Mouse (Mus musculus) heart, embryonic 16.5 days (tissue): ENCODE results near the gene Gm16867. TPM values are rescaled to one million over a fixed set of nuclear protein-coding genes. Genes with fewer than 3 reads are reported as not detected.
A peak's percentile ranks its signal among the peaks of the same experiment; 100 is the strongest.
"Not testable (repeated sequence)": the region's sequence is repeated elsewhere in the genome, so short reads cannot be mapped to it uniquely, and the experiment has no call there.

Experiments used
- ATAC-seq: fragments of 200-750 bp; cut with Nextera tagmentation; replicated peaks from 2 replicates; pipeline ENCODE4 v1.8.0; 2017; ENCODE audit warnings: moderate number of reproducible peaks; ENCODE audit not compliant: insufficient read depth, low FRiP score; ENCODE audit errors: extremely low read depth
- H3K27ac ChIP-seq: fragments of 300-500 bp; sonication (generic); 2 replicates; pipeline ENCODE4 v1.5.1; 2014; ENCODE audit warnings: mild to moderate bottlenecking, low read length, control low read depth, moderate library complexity
- H3K27me3 ChIP-seq: fragments of 300-500 bp; sonication (generic); 2 replicates; pipeline ENCODE4 v1.6.1; 2014; ENCODE audit warnings: low read length, mixed read lengths; ENCODE audit not compliant: control insufficient read depth, insufficient read depth
- H3K36me3 ChIP-seq: fragments of 300-500 bp; sonication (generic); 2 replicates; pipeline ENCODE4 v1.6.1; 2014; ENCODE audit not compliant: control insufficient read depth, insufficient read depth
- H3K4me1 ChIP-seq: fragments of 300-500 bp; sonication (generic); 2 replicates; pipeline ENCODE4 v1.6.1; 2014; ENCODE audit warnings: low read length, mixed read lengths; ENCODE audit not compliant: control insufficient read depth, insufficient read depth
- H3K4me2 ChIP-seq: fragments of 300-500 bp; sonication (generic); 2 replicates; pipeline ENCODE4 v1.6.1; 2014; ENCODE audit warnings: low read depth, mild to moderate bottlenecking, control low read depth, low read length
- H3K4me3 ChIP-seq: fragments of 300-500 bp; sonication (generic); 2 replicates; pipeline ENCODE4 v1.5.1; 2014; ENCODE audit warnings: mild to moderate bottlenecking, control low read depth, low read length
- H3K9ac ChIP-seq: fragments of 300-500 bp; sonication (generic); 2 replicates; pipeline ENCODE4 v1.6.1; 2014; ENCODE audit warnings: low read length, control low read depth
- H3K9me3 ChIP-seq: fragments of 300-500 bp; sonication (generic); replicated peaks from 2 replicates; pipeline ENCODE4 v1.6.1; 2016; ENCODE audit warnings: low read length; ENCODE audit not compliant: control insufficient read depth
- WGBS: fragments of 180-500 bp; shearing (Covaris S2); extraction: QIAGEN DNeasy Blood & Tissue Kit; methylation state at CpG from one replicate; pipeline ENCODE4 v1.1.7; 2014; 5-methylcytosine and 5-hydroxymethylcytosine counted together
- polyA plus RNA-seq: library from polyadenylated mRNA; unstranded; fragments of >200 nt; fragmentation: Nextera tagmentation; extraction: Ambion mirVana; gene quantifications from 2 replicates; pipeline ENCODE4 v1.2.1, GENCODE M21; 2015

Gm16867 gene
- polyA plus RNA-seq, 1 experiment from 2014 or later, result not detected

DNA sequence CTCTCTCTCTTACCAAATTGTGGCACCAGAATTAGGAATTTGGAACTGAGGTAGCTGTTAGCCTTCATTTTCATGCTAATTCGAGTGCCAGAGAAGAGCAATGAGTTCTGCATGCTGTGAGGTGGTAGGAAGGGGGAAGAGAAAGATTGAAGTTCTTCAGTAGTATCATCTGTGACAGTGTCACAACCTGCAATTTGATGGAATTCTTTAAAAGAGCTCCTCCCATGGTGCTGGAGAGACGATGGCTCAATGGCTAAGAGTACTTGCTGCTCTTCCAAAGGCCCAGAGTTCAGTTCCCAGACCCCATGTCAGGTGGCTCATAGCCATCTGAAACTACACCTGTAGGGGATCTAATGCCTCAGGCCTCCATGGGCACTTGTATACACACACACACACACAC lies 9.3 kb upstream of the Gm16867 start, which contains the start of gene Gm27179:
Gm27179 (minus strand) TSS at position 101 of the 400 bp plus-strand sequence.
- not testable (repeated sequence) for H3K9ac ChIP-seq, H3K4me3 ChIP-seq, H3K27ac ChIP-seq, H3K36me3 ChIP-seq, ATAC-seq, H3K27me3 ChIP-seq, H3K9me3 ChIP-seq, H3K4me2 ChIP-seq, H3K4me1 ChIP-seq
- no CpG with 5 or more reads among the region's 2 CpGs for WGBS

DNA sequence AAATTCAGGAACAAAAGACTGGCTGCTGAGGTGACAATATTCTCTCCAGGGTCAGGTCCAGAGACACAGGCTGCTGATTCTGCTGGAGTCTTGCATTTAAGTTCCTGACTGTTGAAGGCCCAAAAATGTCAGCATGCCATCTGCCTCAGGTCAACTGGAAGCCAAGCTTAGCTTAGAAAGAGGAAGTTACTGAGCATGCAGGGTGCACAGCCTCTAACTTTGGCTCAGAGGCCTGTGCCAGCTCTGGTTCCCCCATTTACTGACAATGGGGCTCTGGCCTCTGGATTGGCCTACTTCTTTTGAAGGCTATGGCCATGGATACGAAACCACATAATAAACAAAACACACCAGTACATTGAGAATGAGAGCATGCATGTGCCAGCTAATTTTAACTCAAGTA lies 3.8 kb upstream of the Gm16867 start:
- H3K4me2 ChIP-seq, H3K4me1 ChIP-seq, H3K27me3 ChIP-seq, ATAC-seq, H3K27ac ChIP-seq, H3K9me3 ChIP-seq, H3K4me3 ChIP-seq, H3K36me3 ChIP-seq, H3K9ac ChIP-seq: not testable (repeated sequence)
- no CpG with 5 or more reads among the region's 1 CpGs for WGBS

DNA sequence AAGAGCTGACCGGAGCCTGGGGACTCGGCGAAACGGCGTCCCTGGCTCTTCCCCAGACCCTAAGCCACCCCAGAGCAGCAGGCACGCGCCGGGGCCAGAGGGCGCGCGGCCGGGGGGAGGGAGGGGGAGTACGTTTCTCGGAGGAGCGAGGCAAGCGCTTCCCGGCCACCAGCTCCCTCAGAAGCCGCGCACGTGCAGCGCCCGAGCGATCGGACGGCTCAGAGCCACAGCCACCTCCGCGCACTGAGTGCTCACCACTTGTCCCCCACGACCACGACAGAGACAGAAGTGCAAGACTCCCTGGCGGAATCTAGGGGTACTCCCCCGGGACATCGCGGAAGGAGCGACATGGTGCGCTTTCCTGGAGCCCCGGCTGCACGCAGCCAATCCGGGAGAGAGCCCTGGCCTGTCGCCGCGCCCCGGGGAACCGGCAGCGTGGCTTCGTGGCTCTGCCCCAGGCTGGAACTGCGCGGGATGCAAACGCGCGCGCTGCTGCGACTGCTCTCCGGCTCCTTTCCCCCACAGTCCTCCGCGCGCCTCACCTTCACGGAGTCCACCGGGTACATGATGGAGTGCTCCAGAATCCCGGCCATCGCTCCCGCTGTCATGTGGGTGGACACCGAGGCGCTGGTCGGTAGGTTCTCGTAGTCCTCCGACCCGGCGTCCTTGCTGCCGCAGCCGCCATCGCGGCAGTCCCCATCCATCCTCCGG lies 567 bp downstream of the Gm16867 start:
- ATAC-seq, result peak; percentile 49
- no CpG with 5 or more reads among the region's 73 CpGs for WGBS

DNA sequence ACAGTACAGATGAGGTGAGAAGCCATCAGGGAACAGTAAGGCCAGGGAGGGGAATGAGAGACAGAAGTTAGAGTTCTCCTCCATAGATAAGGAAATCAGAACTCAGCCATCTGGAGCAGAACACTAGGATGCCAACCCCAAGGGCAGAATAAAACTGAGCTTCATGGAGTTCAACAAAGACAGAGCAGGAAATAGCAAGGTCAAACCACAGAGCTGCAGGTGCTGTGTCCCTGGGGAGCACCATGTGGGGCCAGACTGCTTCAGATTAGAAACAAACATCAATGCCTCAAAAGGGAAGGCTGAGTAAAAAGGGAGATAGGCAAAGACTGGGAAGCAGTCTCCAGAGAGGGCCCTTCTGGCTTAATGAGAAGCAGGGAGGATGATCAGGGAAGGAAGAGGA lies 6.9 kb downstream of the Gm16867 start:
- H3K9me3 ChIP-seq, H3K9ac ChIP-seq, H3K4me3 ChIP-seq, H3K4me2 ChIP-seq, H3K4me1 ChIP-seq, H3K27me3 ChIP-seq, H3K36me3 ChIP-seq, ATAC-seq, H3K27ac ChIP-seq: not testable (repeated sequence)

More for the DNA sequence above, 567 bp downstream of the Gm16867 start:
- H3K4me1 ChIP-seq, H3K27ac ChIP-seq, H3K4me2 ChIP-seq, H3K27me3 ChIP-seq, H3K4me3 ChIP-seq, H3K9ac ChIP-seq, H3K9me3 ChIP-seq, H3K36me3 ChIP-seq: not testable (repeated sequence)

DNA sequence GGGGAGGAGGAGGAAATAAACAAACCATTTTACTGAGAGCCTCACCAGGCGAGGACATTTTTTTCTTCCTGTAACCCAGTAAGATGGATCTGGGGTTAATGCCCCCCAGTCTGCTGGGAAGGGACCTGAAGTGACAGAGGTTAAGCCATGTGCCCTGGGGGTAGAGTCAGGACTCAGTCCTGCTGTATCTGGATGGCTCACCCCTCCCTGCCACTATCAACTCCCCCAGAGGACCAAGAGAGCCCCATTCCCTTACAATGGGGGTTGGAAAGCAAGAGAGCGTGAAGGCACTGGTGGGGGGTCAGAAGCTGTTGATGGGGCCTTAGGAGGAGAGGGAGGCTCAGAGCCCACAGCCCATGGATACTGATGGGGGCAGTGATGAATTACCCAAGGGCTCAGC lies 8.2 kb downstream of the Gm16867 start:
- not testable (repeated sequence) for H3K4me2 ChIP-seq, H3K36me3 ChIP-seq, H3K9ac ChIP-seq, H3K4me3 ChIP-seq, ATAC-seq, H3K27me3 ChIP-seq, H3K27ac ChIP-seq, H3K9me3 ChIP-seq, H3K4me1 ChIP-seq
- no CpG with 5 or more reads among the region's 2 CpGs for WGBS

DNA sequence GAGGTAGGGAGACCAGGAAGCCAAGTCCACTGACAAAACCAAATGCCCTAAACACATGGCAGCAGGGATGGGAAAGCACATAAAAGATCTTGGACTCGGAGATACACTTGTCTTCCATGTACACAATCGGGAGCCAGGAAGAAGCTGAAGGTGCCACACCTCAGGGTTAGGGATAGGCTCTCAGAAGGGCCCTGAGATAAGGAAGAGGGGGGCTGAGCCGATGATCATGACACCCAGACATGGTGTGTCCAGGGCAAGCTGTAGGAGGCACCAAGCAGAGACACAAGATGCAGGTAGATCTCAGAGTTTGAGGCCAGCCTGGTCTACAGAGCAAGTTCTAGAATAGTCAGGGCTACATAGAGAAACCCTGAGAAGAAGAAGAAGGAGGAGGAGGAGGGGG lies 8.6 kb downstream of the Gm16867 start:
- H3K9ac ChIP-seq, H3K4me2 ChIP-seq, H3K4me1 ChIP-seq, H3K4me3 ChIP-seq, ATAC-seq, H3K36me3 ChIP-seq, H3K27me3 ChIP-seq, H3K9me3 ChIP-seq, H3K27ac ChIP-seq: not testable (repeated sequence)
- no CpG with 5 or more reads among the region's 3 CpGs for WGBS

DNA sequence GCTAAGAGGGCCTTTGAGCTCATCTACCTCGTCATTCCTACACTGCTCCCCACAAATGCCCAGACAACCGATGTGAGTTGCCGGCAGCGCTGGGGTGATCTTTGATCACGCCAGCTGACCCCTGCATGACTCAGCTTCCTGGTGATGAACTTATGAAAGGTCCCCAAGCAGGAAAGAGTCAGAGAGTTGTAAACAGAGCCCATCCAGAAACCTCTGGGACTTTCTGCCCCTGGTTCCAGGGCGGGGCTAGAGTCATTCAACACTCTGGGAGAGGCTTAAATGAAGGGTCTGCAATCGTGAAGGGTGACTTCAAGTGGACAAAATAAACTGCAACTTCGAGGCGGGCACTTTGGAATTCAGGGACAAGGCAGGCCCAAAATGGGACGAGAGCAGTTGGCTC lies 15.2 kb downstream of the Gm16867 start:
- not testable (repeated sequence) for H3K4me3 ChIP-seq, H3K4me2 ChIP-seq, H3K9ac ChIP-seq, H3K4me1 ChIP-seq, H3K27me3 ChIP-seq, H3K36me3 ChIP-seq, ATAC-seq, H3K9me3 ChIP-seq, H3K27ac ChIP-seq
- WGBS, result no CpG with 5 or more reads among the region's 10 CpGs

DNA sequence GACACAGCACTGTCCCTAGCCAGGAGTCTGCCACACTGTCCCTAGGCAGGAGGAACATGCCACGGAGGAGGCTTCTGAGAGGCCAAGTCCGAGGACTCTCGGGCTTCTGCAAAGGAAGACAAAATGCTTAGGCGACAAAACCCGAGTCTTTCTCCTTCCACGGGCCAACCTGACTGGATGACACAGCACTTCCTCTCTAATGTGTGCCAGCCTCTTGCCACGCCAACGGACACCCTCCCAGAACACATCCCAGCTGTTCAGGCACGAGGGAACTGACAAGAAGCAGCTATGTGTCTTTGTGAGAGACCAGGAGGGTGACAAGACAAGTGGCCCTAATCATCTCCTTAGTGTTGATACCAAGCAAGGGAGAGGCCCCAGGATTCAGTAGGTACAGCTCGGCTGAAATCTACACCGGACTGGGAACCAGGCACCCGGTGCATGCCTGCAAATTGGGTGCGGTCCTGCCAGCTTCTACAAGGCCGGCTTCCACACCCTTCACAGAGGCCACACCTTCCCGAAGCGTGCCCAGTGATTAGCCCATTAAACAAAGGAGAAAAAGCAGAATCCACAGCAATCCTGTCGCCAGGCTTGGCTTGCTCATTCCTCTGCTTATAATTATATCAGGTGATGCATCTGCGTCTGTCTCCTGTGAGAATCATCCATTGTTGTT lies 17.6 kb downstream of the Gm16867 start:
- no CpG with 5 or more reads among the region's 18 CpGs for WGBS
- H3K4me2 ChIP-seq, H3K4me1 ChIP-seq: not testable (repeated sequence)

DNA sequence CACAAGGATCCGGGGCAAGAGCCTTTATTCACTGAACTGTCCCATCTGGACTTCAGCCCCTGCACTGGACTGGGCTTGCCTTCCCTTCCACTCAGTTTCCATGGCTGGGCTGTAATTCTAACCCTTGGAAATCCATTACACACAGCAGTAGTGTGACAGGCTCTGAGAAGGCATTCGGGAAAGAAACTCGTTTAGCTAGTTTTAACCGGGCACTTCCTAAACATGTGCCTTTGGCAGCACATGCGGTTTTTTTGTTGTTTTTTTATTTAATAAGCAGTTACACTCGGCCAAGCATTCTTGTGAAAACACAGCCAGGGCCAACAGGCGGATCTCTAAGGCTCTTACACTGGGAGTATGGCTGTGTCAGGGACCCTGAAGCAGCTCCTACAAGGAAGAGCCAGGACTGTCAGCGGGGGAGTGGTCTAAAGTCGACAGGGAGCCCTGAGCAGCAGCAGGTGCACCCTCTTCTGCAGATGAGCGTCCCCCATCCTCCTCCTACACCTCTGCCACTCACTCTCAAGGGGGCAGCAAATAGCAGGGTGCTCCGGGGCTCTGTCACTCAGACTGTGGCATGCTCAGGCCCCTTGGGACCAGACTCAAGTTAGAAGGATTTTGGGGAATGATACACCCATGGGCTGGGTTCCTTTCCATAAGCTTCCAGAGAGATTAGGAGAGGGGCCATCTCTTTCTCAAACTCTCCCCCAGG lies 29.1 kb downstream of the Gm16867 start:
- not testable (repeated sequence) for H3K4me2 ChIP-seq, H3K36me3 ChIP-seq, H3K27me3 ChIP-seq, H3K9ac ChIP-seq, ATAC-seq, H3K4me3 ChIP-seq, H3K9me3 ChIP-seq, H3K27ac ChIP-seq, H3K4me1 ChIP-seq
- whole genome bisulfite sequencing, result no CpG with 5 or more reads among the region's 11 CpGs

More for the DNA sequence above, 17.6 kb downstream of the Gm16867 start:
- H3K27ac ChIP-seq, ATAC-seq, H3K9me3 ChIP-seq, H3K4me3 ChIP-seq, H3K9ac ChIP-seq, H3K36me3 ChIP-seq, H3K27me3 ChIP-seq: not testable (repeated sequence)
